Mouse (Mus musculus) ES-E14 (cell line): ENCODE results near the gene Crocc. TPM values are rescaled to one million over a fixed set of nuclear protein-coding genes. Genes with fewer than 3 reads are reported as not detected.

Source experiments
- DNase-seq: peaks from one replicate; pipeline ENCODE4 v3.0.0-alpha.2; 2013; ENCODE audit warnings: low read depth, low spot score
- H3K27ac ChIP-seq: 2 replicates; pipeline ENCODE4 v1.5.1; 2012; ENCODE audit warnings: low read depth, mild to moderate bottlenecking, low read length, moderate library complexity, mixed read lengths; ENCODE audit not compliant: poor library complexity, insufficient read depth, severe bottlenecking
- H3K36me3 ChIP-seq: 2 replicates; pipeline ENCODE4 v1.6.1; 2012; ENCODE audit warnings: mild to moderate bottlenecking, low read length, moderate library complexity, mixed read lengths; ENCODE audit not compliant: control insufficient read depth, poor library complexity, insufficient read depth, severe bottlenecking
- H3K4me1 ChIP-seq, 2 experiments: fragments of 150-350 bp in 1 of 2; sonication (generic) in 1 of 2; 2 replicates each; pipeline ENCODE4 v1.6.1; 2012; ENCODE audit warnings: low read length in 2 of 2, mild to moderate bottlenecking in 1 of 2, mixed read lengths in 1 of 2; ENCODE audit not compliant: control insufficient read depth in 2 of 2, insufficient read depth in 2 of 2, poor library complexity in 1 of 2
- H3K4me3 ChIP-seq, 2 experiments: fragments of 150-350 bp in 1 of 2; sonication (generic) in 1 of 2; 2 replicates each; pipeline ENCODE4 v1.5.1; 2012; ENCODE audit warnings: low read length in 2 of 2, low read depth in 1 of 2, mild to moderate bottlenecking in 1 of 2, mixed read lengths in 1 of 2; ENCODE audit not compliant: insufficient read depth in 1 of 2, poor library complexity in 1 of 2, severe bottlenecking in 1 of 2
- H3K9ac ChIP-seq: 2 replicates; pipeline ENCODE4 v1.6.1; 2012; ENCODE audit warnings: low read depth, mild to moderate bottlenecking, low read length, mixed read lengths; ENCODE audit not compliant: poor library complexity, insufficient read depth, severe bottlenecking
- H3K9me3 ChIP-seq: fragments of 150-350 bp; sonication (generic); 2 replicates; pipeline ENCODE4 v1.6.1; 2012; ENCODE audit warnings: low read depth, mild to moderate bottlenecking, low read length; ENCODE audit not compliant: control insufficient read depth, insufficient read depth
- CHD2 ChIP-seq: IDR thresholded peaks from 2 replicates; pipeline ENCODE4 v1.6.1; 2014; ENCODE audit warnings: mild to moderate bottlenecking, low read depth, low read length, inconsistent platforms
- HCFC1 ChIP-seq: IDR thresholded peaks from 2 replicates; pipeline ENCODE4 v1.6.1; 2012; ENCODE audit warnings: low read length, inconsistent platforms, borderline replicate concordance; ENCODE audit not compliant: insufficient read depth
- MAFK ChIP-seq: IDR thresholded peaks from 2 replicates; pipeline ENCODE4 v1.6.1; 2014; ENCODE audit warnings: mild to moderate bottlenecking, low read depth, low read length, inconsistent platforms; ENCODE audit not compliant: insufficient read depth
- ZC3H11A ChIP-seq: IDR thresholded peaks from 2 replicates; pipeline ENCODE4 v1.6.1; 2012; ENCODE audit warnings: low read depth, mild to moderate bottlenecking, inconsistent platforms, low read length, borderline replicate concordance
- ZNF384 ChIP-seq: IDR thresholded peaks from 2 replicates; pipeline ENCODE4 v1.6.1; 2012; ENCODE audit warnings: low read depth, low read length, inconsistent platforms
- in situ Hi-C, 2 experiments: fragments of 600-800 bp; cut with MboI; formaldehyde crosslinking; loops; one replicate each; pipeline ENCODE4 v1.15.1; 2025; ENCODE audit warnings: low sequenced_read_pairs in 2 of 2, inconsistent platforms in 1 of 2; ENCODE audit not compliant: unreplicated experiment in 2 of 2
- total RNA-seq: library from RNA; depleted of rRNA; stranded (reverse); fragments of 300-350 nt; gene quantifications from 2 replicates; pipeline ENCODE4 v1.2.3, GENCODE M21; 2012

Gene Crocc
- total RNA-seq, 1 experiment = 15.2 TPM

- H3K36me3 ChIP-seq = peaks cover 15% of the 10 kb centered on the region; the same call in 1 of the 2 replicates
- no peak overlapping the region for H3K4me3 ChIP-seq
- in situ Hi-C loops = no loop called here
- H3K9me3 ChIP-seq = no peaks in the 10 kb centered on the region
- no peak for DNase-seq
- H3K27ac ChIP-seq = no peak overlapping the region
- H3K9ac ChIP-seq = no peak overlapping the region
- peaks cover 0 to 15% of the 10 kb centered on the region in 2 experiments; a peak in 2 of 4 replicates for H3K4me1 ChIP-seq
- no peak for TF ChIP-seq ZNF384
Measured at GRCm38 (mm10) chr4:141052442-141052841, 7.9 kb downstream of the Crocc start.

DNA sequence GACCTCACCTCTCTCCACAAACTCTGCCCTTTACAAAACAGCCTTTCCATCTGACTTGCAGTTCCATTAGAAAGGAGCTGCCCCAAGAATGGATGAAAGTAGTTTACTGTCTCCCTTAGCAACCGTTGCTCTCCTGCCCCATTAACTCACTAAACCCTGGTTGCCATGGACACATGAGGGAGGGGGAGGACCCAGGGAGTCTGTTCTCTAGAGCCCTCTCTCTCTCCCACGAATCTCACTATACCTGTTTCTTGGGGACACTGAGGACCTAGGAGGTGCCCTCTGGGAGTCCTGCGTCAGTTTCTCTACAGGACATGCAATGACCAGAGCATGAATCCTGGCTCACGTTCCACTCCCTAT is 10.9 kb downstream of the Crocc start:
- Histone ChIP-seq H3K4me3 (no peak overlapping the region), H3K9me3 (no peaks in the 10 kb centered on the region), H3K9ac (no peak overlapping the region), H3K27ac (no peak overlapping the region), H3K4me1 (peaks cover 0 to 17% of the 10 kb centered on the region in 2 experiments; a peak in 1 of 4 replicates), H3K36me3 (peaks cover 19% of the 10 kb centered on the region; the same call in 1 of the 2 replicates)
- DNase-seq = no peak
- in situ Hi-C loops = no loop called here
- TF ChIP-seq ZC3H11A (no peak), MAFK (no peak), HCFC1 (no peak)

- Histone ChIP-seq H3K4me3 (no peak overlapping the region), H3K9ac (no peak overlapping the region), H3K36me3 (peaks cover 20% of the 10 kb centered on the region; the same call in 1 of the 2 replicates), H3K27ac (no peak overlapping the region), H3K4me1 (peaks cover 0 to 15% of the 10 kb centered on the region in 2 experiments; a peak in 1 of 4 replicates), H3K9me3 (no peaks in the 10 kb centered on the region)
- no peak for DNase-seq
- in situ Hi-C loops = no loop called here
- TF ChIP-seq CHD2 (no peak), MAFK (no peak), ZC3H11A (no peak), HCFC1 (no peak), ZNF384 (no peak)
Measured at GRCm38 (mm10) chr4:141048810-141049475, 11.4 kb downstream of the Crocc start.

- Histone ChIP-seq H3K9ac (no peak overlapping the region), H3K36me3 (peaks cover 24% of the 10 kb centered on the region; the same call in 1 of the 2 replicates), H3K27ac (no peak overlapping the region), H3K4me3 (no peak overlapping the region), H3K4me1 (peaks cover 0 to 8% of the 10 kb centered on the region in 2 experiments; a peak in 1 of 4 replicates), H3K9me3 (no peaks in the 10 kb centered on the region)
- no peak for TF ChIP-seq HCFC1
- no peak for TF ChIP-seq MAFK
- TF ChIP-seq ZNF384 = peak; percentile 91; the same call in 1 of the 2 replicates
- TF ChIP-seq CHD2 = no peak
- DNase-seq = peak; percentile 39
- in situ Hi-C loops = no loop called here
Measured at GRCm38 (mm10) chr4:141044816-141045215, 15.5 kb downstream of the Crocc start.

- Histone ChIP-seq H3K36me3 (peaks cover 25% of the 10 kb centered on the region; the same call in 1 of the 2 replicates), H3K4me1 (peaks cover 0 to 3% of the 10 kb centered on the region in 2 experiments; a peak in 1 of 4 replicates), H3K27ac (0 out of 2 replicates have a peak overlapping the region, but pooled peaks have one; percentile 15), H3K9me3 (no peaks in the 10 kb centered on the region), H3K4me3 (peak overlapping the region; percentile 45 to 46; a peak in 3 of 4 replicates), H3K9ac (peak overlapping the region; percentile 58)
- DNase-seq = no peak
- in situ Hi-C loops = no loop called here
- TF ChIP-seq MAFK (no peak), ZC3H11A (no peak), CHD2 (no peak), ZNF384 (no peak), HCFC1 (no peak)
Measured at GRCm38 (mm10) chr4:141041117-141041516, 19.2 kb downstream of the Crocc start.
